Mouse (Mus musculus): Measurements from ENCODE around the gene Palm. TPM values are rescaled to one million over a fixed set of nuclear protein-coding genes. Genes with fewer than 3 reads are reported as not detected.
A peak's percentile ranks its signal among the peaks of the same experiment; 100 is the strongest.

Palm gene
- polyA plus RNA-seq, 1 experiment from 2014 or later = 29.6 TPM

GRCm38 (mm10) chr10:79846553-79846952 lies 53.2 kb downstream of the Palm start:
- no peak for TF ChIP-seq CTCF (IDR thresholded peaks at IDR 0.05)
- no peak for TF ChIP-seq EP300 (IDR thresholded peaks at IDR 0.05)
- Histone ChIP-seq H3K9me3 (ENCODE audit: low read length) (no peaks in the 10 kb centered on the region), H3K4me1 (ENCODE audit: insufficient read depth, low read depth, low read length) (peaks cover 7% of the 10 kb centered on the region; the same call in 1 of the 2 replicates), H3K4me3 (ENCODE audit: low read depth, low read length) (no peak overlapping the region), H3K4me2 (replicated peaks; ENCODE audit: low read depth, low read length) (no peak overlapping the region), H3K27me3 (replicated peaks; ENCODE audit: insufficient read depth, low read length) (no peaks in the 10 kb centered on the region), H3K27ac (ENCODE audit: low read length) (no peak overlapping the region), H3K36me3 (ENCODE audit: insufficient read depth, low read length) (no peaks in the 10 kb centered on the region), H3K9ac (replicated peaks; ENCODE audit: low read depth) (no peak overlapping the region)
- 51% methylated on average over 5 of the region's 5 CpGs for WGBS
- no peak for ATAC-seq
- DNase-seq (ENCODE audit: low spot score) = no peak

- Histone ChIP-seq H3K27ac (ENCODE audit: low read length) (peak overlapping the region; percentile 68; the same call in 1 of the 2 replicates), H3K4me3 (ENCODE audit: low read depth, low read length) (no peak overlapping the region)
- 57% methylated on average over 8 of the region's 8 CpGs for WGBS
These were observed 56.7 kb downstream of the Palm start for GRCm38 (mm10) chr10:79849941-79850628.

GRCm38 (mm10) chr10:79851653-79852052 lies 58.3 kb downstream of the Palm start:
- no peak for ATAC-seq
- H3K36me3 ChIP-seq (ENCODE audit: insufficient read depth, low read length) = no peaks in the 10 kb centered on the region
- no peaks in the 10 kb centered on the region for H3K9me3 ChIP-seq (ENCODE audit: low read length)
- no peak for TF ChIP-seq CTCF (IDR thresholded peaks at IDR 0.05)
- TF ChIP-seq EP300 (IDR thresholded peaks at IDR 0.05) = no peak
- H3K27ac ChIP-seq (ENCODE audit: low read length) = peak overlapping the region; percentile 97
- peaks cover 30% of the 10 kb centered on the region for H3K4me1 ChIP-seq (ENCODE audit: insufficient read depth, low read depth, low read length)
- DNase-seq (ENCODE audit: low spot score) = no peak
- WGBS = 47% methylated on average over 3 of the region's 3 CpGs
- no peak overlapping the region for H3K4me3 ChIP-seq (ENCODE audit: low read depth, low read length)
- H3K4me2 ChIP-seq (replicated peaks; ENCODE audit: low read depth, low read length) = no peak overlapping the region
- H3K9ac ChIP-seq (replicated peaks; ENCODE audit: low read depth) = no peak overlapping the region; the same call in 1 of the 2 replicates
- H3K27me3 ChIP-seq (replicated peaks; ENCODE audit: insufficient read depth, low read length) = no peaks in the 10 kb centered on the region

More at GRCm38 (mm10) chr10:79849941-79850628, 56.7 kb downstream of the Palm start:
- peaks cover 28% of the 10 kb centered on the region for H3K4me1 ChIP-seq (ENCODE audit: insufficient read depth, low read depth, low read length)
- no peak for ATAC-seq
- H3K27me3 ChIP-seq (replicated peaks; ENCODE audit: insufficient read depth, low read length) = no peaks in the 10 kb centered on the region
- no peak overlapping the region for H3K4me2 ChIP-seq (replicated peaks; ENCODE audit: low read depth, low read length)
- H3K9ac ChIP-seq (replicated peaks; ENCODE audit: low read depth) = no peak overlapping the region
- no peak for DNase-seq (ENCODE audit: low spot score)
- H3K9me3 ChIP-seq (ENCODE audit: low read length) = no peaks in the 10 kb centered on the region
- H3K36me3 ChIP-seq (ENCODE audit: insufficient read depth, low read length) = no peaks in the 10 kb centered on the region
- TF ChIP-seq CTCF (IDR thresholded peaks at IDR 0.05) (no peak), EP300 (IDR thresholded peaks at IDR 0.05) (no peak)

GRCm38 (mm10) chr10:79852107-79852789 lies 58.9 kb downstream of the Palm start:
- 19% methylated on average over 9 of the region's 9 CpGs for WGBS
- Histone ChIP-seq H3K9ac (replicated peaks; ENCODE audit: low read depth) (no peak overlapping the region; the same call in 1 of the 2 replicates), H3K27me3 (replicated peaks; ENCODE audit: insufficient read depth, low read length) (no peaks in the 10 kb centered on the region), H3K36me3 (ENCODE audit: insufficient read depth, low read length) (no peaks in the 10 kb centered on the region), H3K4me2 (replicated peaks; ENCODE audit: low read depth, low read length) (no peak overlapping the region), H3K4me1 (ENCODE audit: insufficient read depth, low read depth, low read length) (peaks cover 36% of the 10 kb centered on the region), H3K9me3 (ENCODE audit: low read length) (no peaks in the 10 kb centered on the region), H3K4me3 (ENCODE audit: low read depth, low read length) (no peak overlapping the region), H3K27ac (ENCODE audit: low read length) (peak overlapping the region; percentile 97)
- no peak; the same call in 1 of the 2 replicates for TF ChIP-seq EP300 (IDR thresholded peaks at IDR 0.05)
- DNase-seq (ENCODE audit: low spot score) (peak; percentile 87), ATAC-seq (peak; percentile 2; the same call in 1 of the 2 replicates)

GRCm38 (mm10) chr10:79852827-79853226 lies 59.5 kb downstream of the Palm start:
- no peaks in the 10 kb centered on the region for H3K27me3 ChIP-seq (replicated peaks; ENCODE audit: insufficient read depth, low read length)
- peak overlapping the region; percentile 97 for H3K27ac ChIP-seq (ENCODE audit: low read length)
- no peaks in the 10 kb centered on the region for H3K36me3 ChIP-seq (ENCODE audit: insufficient read depth, low read length)
- no peak for DNase-seq (ENCODE audit: low spot score)
- ATAC-seq = no peak
- no peaks in the 10 kb centered on the region for H3K9me3 ChIP-seq (ENCODE audit: low read length)
- no peak overlapping the region for H3K4me3 ChIP-seq (ENCODE audit: low read depth, low read length)
- peak overlapping the region; percentile 46 for H3K9ac ChIP-seq (replicated peaks; ENCODE audit: low read depth)
- peak overlapping the region; percentile 63 for H3K4me2 ChIP-seq (replicated peaks; ENCODE audit: low read depth, low read length)
- WGBS = 18% methylated on average over 8 of the region's 8 CpGs
- TF ChIP-seq CTCF (IDR thresholded peaks at IDR 0.05) (no peak), EP300 (IDR thresholded peaks at IDR 0.05) (no peak)
- H3K4me1 ChIP-seq (ENCODE audit: insufficient read depth, low read depth, low read length) = peaks cover 42% of the 10 kb centered on the region

GRCm38 (mm10) chr10:79853392-79853791 lies 60.0 kb downstream of the Palm start:
- peak overlapping the region; percentile 63 for H3K4me2 ChIP-seq (replicated peaks; ENCODE audit: low read depth, low read length)
- H3K4me3 ChIP-seq (ENCODE audit: low read depth, low read length) = peak overlapping the region; percentile 37
- H3K36me3 ChIP-seq (ENCODE audit: insufficient read depth, low read length) = no peaks in the 10 kb centered on the region
- H3K9ac ChIP-seq (replicated peaks; ENCODE audit: low read depth) = peak overlapping the region; percentile 46
- H3K27ac ChIP-seq (ENCODE audit: low read length) = peak overlapping the region; percentile 97
- no peaks in the 10 kb centered on the region for H3K27me3 ChIP-seq (replicated peaks; ENCODE audit: insufficient read depth, low read length)
- TF ChIP-seq CTCF (IDR thresholded peaks at IDR 0.05) = no peak
- TF ChIP-seq EP300 (IDR thresholded peaks at IDR 0.05) = no peak; the same call in 1 of the 2 replicates
- 1% methylated on average over 15 of the region's 15 CpGs for WGBS
- ATAC-seq = peak; percentile 49
- peaks cover 47% of the 10 kb centered on the region for H3K4me1 ChIP-seq (ENCODE audit: insufficient read depth, low read depth, low read length)
- H3K9me3 ChIP-seq (ENCODE audit: low read length) = no peaks in the 10 kb centered on the region
- peak; percentile 97 for DNase-seq (ENCODE audit: low spot score)

Measured in lung, postnatal 0 days (tissue).